Mouse (Mus musculus) lung, postnatal 25 days (tissue): ENCODE measurements around the gene Eaf2.

Source experiments
- DNase-seq: peaks from one replicate; pipeline ENCODE4 v3.0.0; 2022; ENCODE audit warnings: low spot score

Eaf2 gene

DNA sequence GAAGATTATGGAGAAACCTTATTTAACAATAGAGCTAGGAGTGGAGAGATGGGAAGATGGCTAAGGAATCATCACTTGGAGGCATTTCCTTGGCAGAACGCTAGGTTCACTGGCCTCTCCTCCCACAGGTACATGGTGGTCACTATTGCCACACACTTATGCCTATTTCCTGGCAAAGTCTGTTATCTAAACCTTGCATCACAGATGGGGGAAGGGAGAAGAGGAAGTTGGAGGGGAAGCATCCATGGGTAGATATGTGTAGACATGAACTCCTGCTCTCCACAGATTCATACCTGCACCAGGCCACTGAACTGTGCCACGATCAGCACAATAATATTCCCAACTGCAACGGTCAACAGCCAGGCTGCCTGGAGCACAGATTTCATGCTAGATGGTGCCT lies 122.8 kb downstream of the Eaf2 start:
- DNase-seq = no peak

DNA sequence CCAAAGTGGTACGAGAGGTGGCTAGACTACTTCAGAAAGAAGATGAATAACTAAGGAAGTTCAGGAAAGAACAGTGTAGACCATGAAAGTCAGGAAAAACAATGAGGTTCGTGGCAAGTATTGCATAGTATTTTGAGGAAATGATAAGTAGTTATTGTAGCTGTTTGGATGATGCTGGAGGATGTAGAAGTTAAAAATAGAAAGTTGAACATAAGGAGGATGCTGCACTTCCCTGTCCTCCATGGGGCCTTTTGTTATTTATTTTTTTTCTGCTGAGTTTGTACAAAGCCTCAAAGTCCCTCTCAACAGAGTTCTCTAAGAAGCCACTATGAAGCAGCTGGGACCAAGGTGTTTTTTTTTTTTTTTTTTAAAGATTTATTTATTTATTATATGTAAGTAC lies 127.0 kb downstream of the Eaf2 start:
- DNase-seq = no peak

DNA sequence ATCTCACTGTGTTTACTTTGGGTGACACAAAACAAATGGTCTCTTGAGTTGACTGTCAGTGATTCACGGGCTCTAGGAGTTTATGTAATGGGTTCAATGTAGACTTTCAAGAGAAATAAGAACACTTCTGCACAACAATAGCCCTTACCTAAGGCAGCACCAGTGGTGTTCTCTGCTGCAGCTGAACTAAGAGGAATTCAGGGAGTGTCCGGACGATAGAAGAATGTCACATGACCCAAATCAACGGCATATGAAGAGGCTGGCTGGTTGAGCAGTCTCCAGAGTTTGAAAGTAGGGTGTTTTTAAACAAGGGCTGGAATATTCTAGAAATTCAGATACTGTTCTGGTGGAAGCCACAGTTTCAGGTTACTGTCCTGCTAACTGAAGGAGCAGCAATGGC lies 127.7 kb downstream of the Eaf2 start:
- DNase-seq = peak; percentile 52

DNA sequence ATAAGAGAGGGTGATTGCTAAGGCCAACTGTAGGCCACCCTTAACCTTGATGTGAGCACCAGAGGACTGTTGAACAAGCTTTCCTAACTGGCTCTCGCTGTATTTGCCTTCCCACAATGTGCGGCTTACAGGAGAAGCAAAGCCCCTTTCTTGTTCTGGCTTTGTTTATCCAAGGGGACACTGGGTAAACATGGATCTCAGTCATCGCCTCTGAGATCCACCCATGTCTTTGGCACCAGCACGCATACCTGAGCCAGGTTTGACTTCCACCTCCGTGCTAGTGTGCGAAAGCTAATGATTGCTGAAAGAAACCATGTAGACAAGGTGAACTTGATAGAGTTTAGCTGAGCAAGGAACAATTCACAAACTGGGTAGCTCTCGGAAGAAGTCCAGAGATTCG lies 131.2 kb downstream of the Eaf2 start:
- no peak for DNase-seq
